Mouse (Mus musculus) kidney, postnatal 36 days (tissue): ENCODE data around the gene Mkln1.

Experiments
- DNase-seq, 2 experiments: peaks; one replicate each; pipeline ENCODE4 v3.0.0; 2021 to 2022; ENCODE audit warnings: mixed read lengths in 2 of 2

Gene Mkln1

DNA sequence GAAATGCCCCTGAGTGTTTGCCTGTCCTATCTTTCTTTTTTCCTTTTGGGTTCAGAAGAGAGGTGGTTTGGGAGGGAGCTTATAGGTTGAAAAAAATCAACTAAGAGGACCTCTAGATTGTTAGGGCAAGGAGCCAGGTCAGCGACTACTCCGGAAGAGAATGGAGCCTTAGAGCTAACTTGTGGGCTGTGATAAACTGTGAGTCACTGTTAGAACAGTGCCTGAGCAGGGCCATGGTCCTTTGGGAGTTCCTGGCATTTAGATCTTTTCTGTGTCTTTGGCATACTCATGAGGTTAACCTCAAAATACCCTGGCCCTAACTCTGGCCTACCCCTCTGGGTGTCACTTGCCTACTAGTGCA is 119.8 kb downstream of the Mkln1 start:
- DNase-seq, result peak; percentile 60 to 68

DNA sequence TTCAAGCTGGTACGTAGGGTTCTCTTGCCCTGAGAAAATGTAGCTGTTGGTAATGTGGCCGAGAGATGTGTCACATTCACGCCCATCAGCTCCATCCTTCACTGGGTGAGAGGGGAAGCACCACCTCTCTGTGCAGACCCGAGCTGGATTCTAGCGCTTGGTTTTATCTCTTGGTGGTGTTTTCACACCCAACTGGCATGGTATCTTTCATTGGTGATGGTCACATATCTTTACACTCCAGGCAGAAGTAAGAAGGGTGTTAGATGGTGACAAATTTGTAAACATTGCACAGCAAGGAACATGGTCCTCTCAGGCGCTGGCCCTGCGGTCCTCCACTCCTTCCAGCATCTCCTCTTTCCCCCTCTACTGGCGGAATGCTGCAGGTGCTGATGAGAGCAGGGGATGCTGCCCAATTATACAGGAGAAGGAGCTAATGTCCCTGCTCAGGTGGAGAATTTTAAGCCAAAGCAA is 120.5 kb downstream of the Mkln1 start:
- DNase-seq, result peak in 1 of 2 experiments; percentile 55

DNA sequence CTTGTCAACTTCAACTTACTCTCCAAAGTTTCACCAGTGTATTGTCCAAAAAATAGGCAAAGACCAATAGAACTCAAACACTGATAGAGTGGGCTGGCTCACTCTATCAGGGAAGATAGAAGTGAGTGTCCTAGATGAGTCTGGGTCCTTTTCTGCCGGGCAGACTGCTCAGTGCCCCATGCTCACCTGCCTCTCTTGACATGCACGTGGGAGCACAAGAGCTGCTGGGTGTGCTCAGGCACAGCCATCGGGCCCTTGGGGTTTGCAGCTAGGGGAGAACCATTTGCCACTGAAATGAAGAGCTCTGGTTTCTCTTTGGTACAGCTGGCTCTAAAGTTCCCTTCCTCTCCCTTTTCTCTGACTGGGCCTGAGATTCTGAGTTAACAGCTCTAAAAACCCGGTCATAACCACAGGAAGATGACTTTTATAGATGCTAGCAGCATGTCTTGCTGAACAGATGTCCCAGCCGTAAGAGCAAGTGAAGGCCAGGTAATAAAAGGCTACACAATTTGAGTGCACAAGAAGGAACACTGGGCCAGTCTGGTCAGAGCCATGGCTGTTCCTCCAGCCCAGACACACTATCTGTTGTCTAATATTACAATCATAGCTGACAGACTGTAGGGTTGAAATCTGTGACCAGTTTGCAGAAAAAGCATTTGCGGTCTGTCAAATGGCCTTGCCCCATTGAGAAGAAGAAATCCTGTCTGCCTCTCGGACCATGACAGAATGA is 122.1 kb downstream of the Mkln1 start:
- no peak for DNase-seq

DNA sequence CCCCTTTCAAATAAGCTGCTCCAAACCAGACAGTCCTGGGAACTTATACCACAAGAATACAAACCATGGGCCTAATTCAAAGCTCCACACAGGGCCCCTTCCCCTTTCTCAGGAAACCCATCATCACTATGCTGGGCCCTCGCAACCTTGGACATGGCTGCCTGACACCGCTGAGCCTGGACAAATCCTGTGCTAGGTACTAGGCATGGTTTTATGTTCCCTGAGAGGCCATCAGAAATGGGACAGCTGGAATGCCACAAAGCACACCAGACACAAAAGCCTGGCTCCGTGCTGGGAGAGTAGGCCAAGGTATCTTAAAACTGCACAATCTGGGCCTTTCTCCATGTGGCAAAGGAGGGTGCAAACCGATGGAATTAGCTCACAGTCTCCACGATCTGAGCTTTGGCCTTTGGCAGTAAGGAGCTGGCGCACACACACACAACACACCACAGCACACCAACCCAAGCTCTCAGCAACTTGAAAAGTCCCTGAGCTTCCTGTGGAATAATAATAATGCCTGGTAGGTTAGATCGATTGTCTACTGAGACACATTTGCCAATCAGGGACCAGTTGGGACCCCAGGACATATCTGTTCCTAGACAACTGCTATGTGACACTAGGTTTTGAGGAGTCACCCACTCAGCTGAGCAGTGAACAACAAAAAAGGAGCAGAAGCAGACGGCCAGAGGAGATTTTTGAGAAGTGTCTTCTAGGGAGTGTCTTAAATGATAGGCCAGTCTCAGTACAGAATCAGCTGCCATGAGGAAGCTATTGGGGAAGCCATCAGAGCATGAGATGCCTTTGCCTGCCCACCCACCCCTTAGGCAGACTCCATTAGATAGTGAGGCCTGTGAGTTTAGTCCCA is 123.2 kb downstream of the Mkln1 start:
- no peak for DNase-seq

DNA sequence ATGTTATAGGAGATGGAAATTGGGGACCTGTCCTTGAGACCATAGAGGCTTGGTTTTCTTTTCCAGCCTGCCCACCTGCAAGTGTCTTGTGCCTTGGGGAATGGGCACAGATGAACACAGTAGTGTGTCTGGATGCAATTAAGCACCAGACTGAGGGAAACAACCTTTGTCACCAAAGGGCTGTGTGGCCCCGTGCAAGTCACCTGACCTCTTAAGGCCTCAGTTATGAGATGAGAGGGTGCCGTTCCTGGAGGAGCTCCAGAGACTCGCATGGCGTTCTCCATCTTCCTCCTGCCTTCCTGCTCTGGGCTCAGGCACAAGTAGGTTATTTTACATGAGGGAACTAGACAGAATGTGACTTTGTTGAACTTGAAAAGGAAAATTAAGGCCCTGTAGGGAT is 123.9 kb downstream of the Mkln1 start:
- DNase-seq, result no peak

DNA sequence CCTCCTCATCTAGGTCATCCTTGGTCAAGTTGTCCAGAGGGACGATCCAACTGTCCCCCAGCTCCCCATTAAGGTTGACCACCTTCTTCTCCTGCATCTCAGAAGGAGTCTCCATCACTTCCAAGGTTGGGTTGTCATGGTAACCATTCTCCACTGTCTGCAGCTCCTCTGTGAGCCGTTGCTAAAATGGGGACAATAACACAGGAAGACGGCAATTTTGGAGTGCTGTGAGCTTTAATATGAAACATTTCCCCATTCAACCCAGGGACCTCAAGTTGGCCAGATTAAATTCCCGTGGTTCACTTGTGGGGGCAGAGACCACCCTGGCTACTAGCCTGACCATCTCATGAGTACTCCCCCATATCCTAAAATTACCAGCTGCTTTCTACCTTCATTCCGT is 124.5 kb downstream of the Mkln1 start:
- no peak for DNase-seq

DNA sequence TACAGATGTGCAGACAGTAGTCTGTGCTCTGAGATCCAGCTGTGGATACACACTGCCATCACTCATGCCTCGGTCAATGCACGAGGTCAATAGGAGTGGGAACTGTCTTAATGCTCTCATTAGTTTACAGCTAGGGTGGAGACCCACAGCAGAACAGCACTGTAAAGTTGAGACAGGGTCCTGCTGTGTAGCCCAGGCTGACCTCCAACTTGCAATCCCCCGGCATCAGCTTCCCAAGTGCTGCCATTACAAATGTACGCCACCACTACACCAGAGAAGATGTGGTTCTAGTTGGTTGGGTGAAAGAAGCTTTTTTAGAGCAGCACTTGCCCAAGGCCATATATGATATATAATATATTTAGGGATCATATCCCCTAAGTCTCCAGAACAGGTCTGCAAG is 125.1 kb downstream of the Mkln1 start:
- DNase-seq, result no peak

DNA sequence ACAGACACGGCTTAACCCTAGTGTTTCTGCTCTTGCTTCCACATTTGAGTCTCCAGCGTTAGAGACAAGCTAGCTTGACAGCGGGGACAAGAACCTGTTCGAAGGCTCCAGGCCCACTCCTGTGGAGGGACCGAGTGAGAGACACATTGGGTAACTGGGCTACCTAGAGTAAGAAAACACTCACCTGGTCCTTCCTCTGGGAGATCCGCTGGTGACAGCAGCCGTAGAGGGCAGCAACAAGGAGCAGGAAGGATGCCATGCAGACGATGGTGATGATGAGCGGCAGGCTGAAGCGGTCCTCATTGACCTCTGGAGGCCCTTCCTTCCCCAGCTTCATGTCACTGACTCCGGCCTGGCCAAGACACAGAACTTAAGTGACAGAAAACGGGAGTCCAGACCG is 125.6 kb downstream of the Mkln1 start:
- DNase-seq, result no peak

DNA sequence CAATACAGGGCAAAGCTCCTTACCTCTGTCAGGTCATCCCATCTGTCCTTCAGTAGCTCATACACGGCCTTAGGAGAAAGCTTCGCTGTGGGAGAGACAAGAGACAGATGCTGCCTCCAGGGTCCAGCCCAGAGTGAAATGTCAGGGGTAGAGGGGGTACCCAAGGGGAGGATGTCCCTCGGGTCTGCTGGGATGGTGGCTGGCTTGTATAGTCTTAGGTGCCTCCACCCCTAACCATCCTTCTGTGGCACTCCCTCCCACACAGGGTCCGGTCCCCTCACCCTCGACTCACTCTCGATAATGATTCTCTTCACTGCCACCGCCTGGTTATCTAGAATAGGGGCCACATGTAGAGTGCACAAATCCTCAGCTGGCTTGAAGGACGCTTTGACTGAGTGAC is 126.1 kb downstream of the Mkln1 start:
- DNase-seq, result no peak

DNA sequence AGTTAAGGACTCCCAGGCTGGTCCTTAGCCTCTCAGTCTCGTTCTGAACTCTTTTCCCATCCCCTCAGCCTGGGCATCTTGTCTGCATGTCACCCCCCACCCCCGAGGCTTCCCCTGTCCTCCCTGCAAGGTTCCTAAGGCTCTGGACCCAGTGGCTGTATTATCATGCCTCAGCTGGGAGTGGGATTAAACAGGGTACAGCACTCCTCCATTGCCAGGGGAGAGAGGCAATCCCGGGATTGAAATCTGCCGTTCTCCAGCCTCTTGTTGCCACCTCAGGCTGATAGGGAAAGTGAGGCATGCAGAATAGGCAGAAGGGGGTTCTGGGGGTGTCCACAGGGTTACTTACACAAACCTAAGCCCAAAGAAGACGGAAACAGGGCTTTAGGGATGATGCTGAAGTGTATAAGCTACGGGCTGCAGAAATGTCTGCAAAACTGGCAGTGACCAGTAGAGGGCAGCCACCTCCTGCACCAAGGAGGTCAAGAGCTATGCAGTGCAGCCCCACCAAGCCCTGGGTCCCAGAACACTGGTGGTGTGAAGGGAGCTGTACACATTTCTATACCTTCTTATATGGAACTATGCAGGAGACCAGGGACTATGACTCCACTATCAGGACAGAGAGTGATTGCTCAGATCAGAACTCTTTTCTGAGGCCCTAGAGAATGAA is 126.8 kb downstream of the Mkln1 start:
- peak in 1 of 2 experiments; percentile 80 for DNase-seq

DNA sequence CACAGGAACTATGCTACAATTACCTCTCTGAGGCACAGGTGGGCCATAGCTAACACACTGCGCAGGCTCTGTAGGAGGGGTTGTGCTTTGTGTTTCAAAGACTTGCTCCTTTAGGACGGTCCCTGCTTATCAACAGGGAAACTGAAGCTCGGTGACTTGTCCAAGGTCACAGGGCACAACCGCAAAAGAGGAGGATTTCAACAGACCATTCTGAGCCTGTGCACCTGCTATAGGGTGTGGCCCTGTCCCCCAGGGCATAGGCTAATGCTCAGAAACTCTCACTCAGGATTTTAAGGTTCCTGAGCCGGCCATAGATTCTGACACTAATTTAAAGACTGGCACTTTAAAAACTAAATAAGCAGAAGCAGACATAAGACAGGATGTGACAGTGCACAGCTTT is 128.4 kb downstream of the Mkln1 start:
- DNase-seq, result no peak

DNA sequence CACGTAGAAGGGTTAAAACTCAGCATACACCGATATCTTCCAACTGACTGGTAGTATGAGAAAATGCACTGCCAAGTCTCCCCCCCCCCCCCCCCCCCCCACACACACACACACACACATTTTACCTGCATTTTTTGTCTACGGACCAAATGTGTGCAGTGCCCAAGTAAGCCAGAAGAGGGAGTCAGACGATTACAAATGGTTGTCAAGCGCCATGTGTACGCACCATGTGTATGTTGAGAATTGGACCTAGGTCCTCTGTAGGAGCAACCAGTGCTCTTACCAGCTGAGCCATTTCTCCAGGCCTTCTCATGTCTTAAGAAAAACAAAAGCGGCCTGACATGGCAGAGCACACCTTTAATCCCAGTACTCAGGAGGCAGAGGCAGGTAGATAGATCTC is 129.4 kb downstream of the Mkln1 start:
- DNase-seq, result peak; percentile 44 to 72

DNA sequence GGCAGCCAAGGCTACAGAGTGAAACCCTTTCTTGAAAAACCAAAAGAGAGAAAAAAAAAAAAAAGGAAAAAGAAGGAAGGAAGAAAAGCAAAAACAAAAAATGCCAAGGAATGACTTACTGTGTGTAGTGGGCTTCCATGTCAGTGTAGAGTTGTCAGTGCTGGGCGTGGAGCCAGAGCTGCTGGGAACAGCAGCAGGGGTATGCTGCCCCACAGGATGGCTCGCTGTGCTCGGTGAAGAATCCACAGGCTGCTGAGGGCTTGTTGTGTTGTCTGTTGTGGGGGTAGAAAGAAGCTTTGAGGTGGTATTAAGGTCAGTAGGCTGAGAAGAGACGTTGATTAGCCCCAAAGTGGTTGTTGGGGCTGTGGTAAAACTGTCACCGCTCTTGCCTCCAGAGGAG is 129.8 kb downstream of the Mkln1 start:
- no peak for DNase-seq

DNA sequence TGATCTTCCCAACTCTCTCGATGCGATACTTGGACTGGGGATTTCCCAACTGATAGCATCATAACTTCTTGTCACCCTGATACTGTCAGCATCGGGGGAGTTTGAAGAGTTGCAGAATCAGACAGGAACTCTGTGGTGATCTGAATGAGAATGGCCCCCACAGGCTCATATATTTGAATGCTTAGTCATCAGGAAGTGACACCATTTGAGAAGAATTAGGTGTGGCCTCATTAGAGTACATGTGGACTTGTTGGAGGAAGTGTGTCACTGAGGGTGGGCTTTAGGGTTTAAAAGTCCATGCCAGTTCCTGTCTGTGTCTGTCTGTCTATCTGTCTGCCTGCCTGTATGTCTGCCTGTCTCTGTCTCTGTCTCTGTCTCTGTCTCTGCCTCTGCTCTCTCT is 133.3 kb downstream of the Mkln1 start:
- peak in 1 of 2 experiments; percentile 43 for DNase-seq

DNA sequence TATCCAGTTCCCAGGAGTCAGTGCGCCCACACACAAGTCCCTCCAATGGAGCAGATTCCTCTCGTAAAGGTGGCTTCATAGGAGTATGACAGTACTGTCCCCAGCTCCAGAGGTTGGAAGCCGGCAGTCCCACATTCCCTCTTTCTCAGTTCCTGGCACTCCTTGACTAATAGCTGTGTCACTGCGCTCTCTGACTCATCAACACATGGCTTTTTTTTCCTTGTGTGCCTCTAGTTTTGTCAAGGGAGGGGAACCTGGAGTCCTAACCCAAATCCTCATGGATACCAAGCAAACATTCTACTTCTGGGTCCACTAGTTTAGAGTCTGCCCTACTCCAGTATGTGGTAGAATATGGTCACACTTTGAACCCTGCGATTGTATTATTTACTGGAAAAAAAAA is 136.2 kb downstream of the Mkln1 start:
- no peak for DNase-seq

DNA sequence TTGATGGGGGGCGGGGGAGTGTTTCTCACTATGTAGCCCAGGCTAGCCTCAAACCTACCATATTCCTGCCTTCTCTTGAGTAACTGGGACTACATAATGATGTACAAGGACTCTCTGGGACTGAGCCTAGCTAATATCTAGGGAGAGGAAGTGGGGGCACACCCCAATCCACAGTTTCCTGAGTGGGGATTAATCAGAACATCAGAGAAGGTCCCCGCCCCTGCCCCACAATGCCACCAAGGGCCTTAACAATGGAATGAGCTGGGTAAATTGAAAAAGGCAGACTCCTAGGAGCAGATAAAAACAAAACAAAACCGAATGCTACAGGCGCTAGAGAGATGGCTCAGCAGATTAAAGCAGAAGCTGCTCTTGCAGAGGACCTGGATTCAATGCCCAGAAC is 138.7 kb downstream of the Mkln1 start:
- DNase-seq, result no peak

DNA sequence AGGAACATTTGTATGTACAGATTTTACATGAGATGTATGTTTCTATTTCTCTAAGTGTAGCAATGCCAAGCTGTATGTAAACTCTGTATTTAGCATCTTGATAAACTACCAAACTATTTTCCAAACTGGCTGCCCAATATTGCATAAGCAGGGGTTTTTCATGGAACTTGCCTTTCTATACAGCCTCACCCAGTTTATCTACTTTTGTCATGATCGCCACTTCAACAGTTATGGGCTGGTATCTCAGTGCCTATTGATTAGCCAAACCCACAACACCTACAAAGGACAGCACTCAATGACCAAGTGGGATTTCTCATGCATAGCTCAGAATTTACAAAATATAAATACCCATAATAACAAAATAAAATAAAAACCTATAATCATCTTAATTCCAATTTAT is 139.6 kb downstream of the Mkln1 start:
- DNase-seq, result no peak

DNA sequence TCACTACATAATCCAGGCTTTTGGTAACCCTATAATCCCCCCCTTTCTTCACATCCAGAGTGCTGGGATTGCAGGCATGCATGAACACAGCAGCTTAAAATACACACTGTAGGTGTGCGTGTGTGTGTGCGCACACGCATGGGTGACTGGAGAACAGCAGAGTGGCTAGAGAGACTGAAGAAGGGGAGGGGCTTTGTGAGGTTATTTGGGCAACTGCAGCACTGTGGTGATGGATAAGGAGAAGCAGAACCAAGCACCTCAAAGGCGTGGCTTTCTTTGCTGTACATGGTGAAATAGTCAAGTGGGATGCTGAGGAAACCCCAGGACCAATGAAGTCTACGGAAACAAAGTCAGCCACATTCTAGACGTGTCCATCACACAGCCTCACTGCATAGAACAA is 141.5 kb downstream of the Mkln1 start:
- no peak for DNase-seq

DNA sequence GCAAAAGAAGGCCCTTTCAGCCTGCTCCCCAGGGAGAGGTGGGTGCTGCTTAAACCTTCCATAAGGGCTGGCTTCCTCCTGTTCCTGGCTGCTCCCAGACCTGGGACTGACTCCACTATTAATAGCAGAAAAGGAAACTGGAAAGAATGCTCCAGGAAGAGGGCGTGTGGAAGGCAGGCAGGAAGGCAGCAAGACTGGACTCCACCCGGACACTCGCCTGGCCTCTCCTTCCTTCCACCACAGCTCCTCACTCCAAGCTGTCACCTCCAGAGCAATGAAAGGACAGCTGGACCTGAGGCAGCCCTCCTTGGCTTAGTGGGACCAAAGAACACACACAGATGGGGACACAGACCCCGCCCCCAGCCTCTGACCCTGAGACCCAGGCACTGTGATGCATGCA is 145.8 kb downstream of the Mkln1 start:
- DNase-seq, result peak; percentile 55 to 77

DNA sequence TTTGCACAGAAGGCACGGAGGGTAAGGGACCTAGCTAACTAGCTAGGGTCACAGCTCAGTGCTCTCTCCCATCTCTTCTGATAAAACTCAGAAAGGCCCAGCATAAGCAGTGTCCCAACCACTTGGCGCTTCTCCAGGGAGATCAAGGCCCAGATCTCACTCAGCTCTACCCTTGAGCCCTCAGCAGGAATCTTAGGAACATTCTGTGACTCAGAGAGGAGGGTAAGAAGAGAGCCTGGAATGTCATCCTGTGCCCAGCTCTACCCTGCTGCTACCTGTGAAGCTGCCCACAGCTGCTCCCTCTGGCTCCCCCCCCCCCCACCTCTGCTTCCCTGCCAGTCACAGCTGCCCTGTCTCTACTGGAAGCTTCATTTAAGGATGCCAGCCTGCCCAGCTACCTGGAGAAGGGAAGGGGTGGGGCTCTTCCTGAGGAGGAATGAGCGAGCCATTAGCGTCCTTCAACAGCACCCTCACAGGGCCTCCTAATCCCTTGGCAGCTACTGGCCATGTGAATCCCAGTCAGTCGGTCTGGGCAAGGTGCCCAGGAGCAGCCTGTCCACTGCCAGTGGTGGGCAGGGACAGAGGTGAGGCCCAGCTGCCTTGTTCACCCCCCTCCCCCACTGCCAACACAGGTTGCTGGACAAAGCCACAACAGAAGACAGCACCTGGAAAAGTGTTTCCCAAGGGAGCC is 151.0 kb downstream of the Mkln1 start:
- DNase-seq, result peak; percentile 78 to 81

DNA sequence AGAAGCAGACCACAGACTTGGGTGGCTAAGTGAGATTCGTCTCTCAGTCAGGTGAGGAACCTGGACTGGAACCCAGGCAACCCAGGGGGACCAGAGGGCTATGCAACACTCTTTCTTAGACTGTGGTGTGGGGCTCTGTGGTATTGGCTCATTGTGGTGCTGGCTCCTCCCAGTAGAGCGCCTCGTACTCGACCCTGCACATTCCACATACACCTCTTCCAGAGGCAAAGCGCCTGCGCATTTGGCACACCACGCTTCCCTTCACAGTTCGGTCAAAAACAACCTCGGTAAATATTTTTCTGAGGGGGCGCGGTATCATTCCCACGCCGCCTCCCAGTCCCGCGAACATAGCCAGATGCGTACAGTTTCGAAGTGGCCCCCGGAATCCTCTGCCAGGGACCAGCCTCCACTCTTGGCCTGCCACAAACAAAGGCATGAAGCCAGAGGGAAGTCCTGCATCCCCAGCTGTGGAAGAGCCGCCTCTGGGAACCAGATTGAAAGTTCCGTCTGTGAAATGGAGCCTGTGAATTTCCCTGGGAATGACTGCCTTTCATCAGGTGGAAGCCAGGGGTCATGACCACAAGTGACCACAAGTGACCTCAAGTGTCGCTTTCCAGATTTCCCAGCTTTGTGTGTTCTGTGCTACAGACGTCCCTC is 152.5 kb downstream of the Mkln1 start:
- peak; percentile 63 to 71 for DNase-seq

DNA sequence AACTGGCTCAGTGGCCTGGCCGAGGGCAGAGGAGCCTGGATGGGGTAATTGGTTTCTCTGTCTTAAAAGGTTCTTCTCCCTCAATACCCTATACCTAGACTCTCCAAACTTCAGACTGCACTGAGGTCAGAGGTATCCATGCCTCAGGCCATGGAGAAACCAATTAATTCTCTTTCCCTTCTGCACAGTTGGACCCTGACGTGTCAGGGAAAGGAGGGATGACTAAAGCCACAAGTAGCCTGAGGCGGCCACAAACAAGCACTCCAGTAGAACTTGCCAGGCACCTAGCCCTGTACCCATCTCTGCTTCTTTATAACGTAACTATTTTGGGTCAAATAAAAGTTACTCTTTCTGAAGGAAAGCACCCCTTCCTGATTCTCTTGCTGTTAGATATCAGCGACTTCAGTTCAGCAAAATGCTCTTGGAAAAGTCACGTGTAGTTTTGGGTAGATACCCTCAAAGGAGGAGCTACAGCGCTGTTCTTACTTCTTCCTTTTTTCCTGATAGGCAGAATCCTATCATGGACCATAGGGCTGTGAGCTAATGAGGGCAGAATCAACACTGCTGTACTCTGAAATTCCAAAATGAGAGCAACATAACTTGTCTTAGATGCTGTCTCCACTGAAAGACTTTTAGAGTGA is 158.0 kb downstream of the Mkln1 start:
- DNase-seq, result no peak
